Mouse (Mus musculus): ENCODE data around the gene Tagln2. TPM values are rescaled to one million over a fixed set of nuclear protein-coding genes. Genes with fewer than 3 reads are reported as not detected.
A peak's percentile ranks its signal among the peaks of the same experiment; 100 is the strongest.

The Tagln2 gene
- polyA plus RNA-seq, 1 experiment from 2014 or later: 104 TPM

- 6% methylated on average over 8 of the region's 8 CpGs for WGBS (ENCODE audit: insufficient replicate concordance)
- no peak for TF ChIP-seq EP300 (IDR thresholded peaks at IDR 0.05; ENCODE audit: low read depth)
- no peak for TF ChIP-seq CTCF (IDR thresholded peaks at IDR 0.05; ENCODE audit: low read depth)
- Histone ChIP-seq H3K27me3 (ENCODE audit: insufficient read depth, low read length) (0 out of 2 replicates have a peak, but pooled peaks cover 4% of the 10 kb centered on the region), H3K36me3 (replicated peaks; ENCODE audit: insufficient read depth, low read length) (no peaks in the 10 kb centered on the region), H3K4me1 (ENCODE audit: insufficient read depth) (0 out of 2 replicates have a peak, but pooled peaks cover 3% of the 10 kb centered on the region), H3K4me2 (ENCODE audit: low read depth, low read length) (peak overlapping the region; percentile 47), H3K9me3 (ENCODE audit: low read length) (no peaks in the 10 kb centered on the region), H3K9ac (replicated peaks) (peak overlapping the region; percentile 46; the same call in 1 of the 2 replicates), H3K27ac (ENCODE audit: low read depth) (peak overlapping the region; percentile 29; the same call in 1 of the 2 replicates), H3K4me3 (ENCODE audit: low read depth, low read length) (peak overlapping the region; percentile 44)
- DNase-seq (no peak), ATAC-seq (no peak)
Measured at GRCm38 (mm10) chr1:172549717-172550116, 49.9 kb downstream of the Tagln2 start.

GRCm38 (mm10) chr1:172550551-172550951 lies 50.7 kb downstream of the Tagln2 start:
- DNase-seq (peak; percentile 47), ATAC-seq (peak; percentile 59)
- Histone ChIP-seq H3K27me3 (ENCODE audit: insufficient read depth, low read length) (0 out of 2 replicates have a peak, but pooled peaks cover 4% of the 10 kb centered on the region), H3K27ac (ENCODE audit: low read depth) (peak overlapping the region; percentile 49; the same call in 1 of the 2 replicates), H3K9ac (replicated peaks) (peak overlapping the region; percentile 46; the same call in 1 of the 2 replicates), H3K36me3 (replicated peaks; ENCODE audit: insufficient read depth, low read length) (no peaks in the 10 kb centered on the region), H3K4me2 (ENCODE audit: low read depth, low read length) (peak overlapping the region; percentile 47), H3K4me3 (ENCODE audit: low read depth, low read length) (peak overlapping the region; percentile 44), H3K4me1 (ENCODE audit: insufficient read depth) (0 out of 2 replicates have a peak, but pooled peaks cover 3% of the 10 kb centered on the region), H3K9me3 (ENCODE audit: low read length) (no peaks in the 10 kb centered on the region)
- WGBS (ENCODE audit: insufficient replicate concordance): under 1% methylated on average over 8 of the region's 8 CpGs
- TF ChIP-seq EP300 (IDR thresholded peaks at IDR 0.05; ENCODE audit: low read depth) (no peak), CTCF (IDR thresholded peaks at IDR 0.05; ENCODE audit: low read depth) (no peak)

GRCm38 (mm10) chr1:172551009-172551408 lies 51.2 kb downstream of the Tagln2 start:
- H3K27me3 ChIP-seq (ENCODE audit: insufficient read depth, low read length): 0 out of 2 replicates have a peak, but pooled peaks cover 4% of the 10 kb centered on the region

GRCm38 (mm10) chr1:172552623-172553022 lies 52.8 kb downstream of the Tagln2 start:
- Histone ChIP-seq H3K9ac (replicated peaks) (no peak overlapping the region), H3K4me1 (ENCODE audit: insufficient read depth) (0 out of 2 replicates have a peak, but pooled peaks cover 3% of the 10 kb centered on the region), H3K36me3 (replicated peaks; ENCODE audit: insufficient read depth, low read length) (no peaks in the 10 kb centered on the region), H3K27ac (ENCODE audit: low read depth) (no peak overlapping the region), H3K9me3 (ENCODE audit: low read length) (no peaks in the 10 kb centered on the region), H3K4me2 (ENCODE audit: low read depth, low read length) (no peak overlapping the region), H3K27me3 (ENCODE audit: insufficient read depth, low read length) (0 out of 2 replicates have a peak, but pooled peaks cover 7% of the 10 kb centered on the region), H3K4me3 (ENCODE audit: low read depth, low read length) (no peak overlapping the region)
- DNase-seq: no peak
- TF ChIP-seq EP300 (IDR thresholded peaks at IDR 0.05; ENCODE audit: low read depth): no peak
- TF ChIP-seq CTCF (IDR thresholded peaks at IDR 0.05; ENCODE audit: low read depth): no peak
- no peak for ATAC-seq
- WGBS (ENCODE audit: insufficient replicate concordance): 48% methylated on average over 1 of the region's 1 CpGs

More at GRCm38 (mm10) chr1:172551009-172551408, 51.2 kb downstream of the Tagln2 start:
- Histone ChIP-seq H3K27ac (ENCODE audit: low read depth) (no peak overlapping the region), H3K4me1 (ENCODE audit: insufficient read depth) (0 out of 2 replicates have a peak, but pooled peaks cover 3% of the 10 kb centered on the region), H3K4me2 (ENCODE audit: low read depth, low read length) (0 out of 2 replicates have a peak overlapping the region, but pooled peaks have one; percentile 47), H3K36me3 (replicated peaks; ENCODE audit: insufficient read depth, low read length) (no peaks in the 10 kb centered on the region), H3K4me3 (ENCODE audit: low read depth, low read length) (no peak overlapping the region), H3K9ac (replicated peaks) (no peak overlapping the region), H3K9me3 (ENCODE audit: low read length) (no peaks in the 10 kb centered on the region)
- no peak for TF ChIP-seq CTCF (IDR thresholded peaks at IDR 0.05; ENCODE audit: low read depth)
- no peak for TF ChIP-seq EP300 (IDR thresholded peaks at IDR 0.05; ENCODE audit: low read depth)
- DNase-seq: no peak
- no peak for ATAC-seq
- 51% methylated on average over 7 of the region's 7 CpGs for WGBS (ENCODE audit: insufficient replicate concordance)

- WGBS (ENCODE audit: insufficient replicate concordance): 68% methylated on average over 9 of the region's 11 CpGs
Measured at GRCm38 (mm10) chr1:172555638-172556037, 55.8 kb downstream of the Tagln2 start, which contains the start of gene Vsig8. Gene Vsig8 (plus strand): TSS chr1:172555938.

More at GRCm38 (mm10) chr1:172555638-172556037, 55.8 kb downstream of the Tagln2 start, which contains the start of gene Vsig8:
- H3K4me3 ChIP-seq (ENCODE audit: low read depth, low read length): no peak within 1 kb of the TSS
- H3K4me2 ChIP-seq (ENCODE audit: low read depth, low read length): no peak within 1 kb of the TSS
- H3K27me3 ChIP-seq (ENCODE audit: insufficient read depth, low read length): peaks cover 11% of the 10 kb centered on the region; the same call in 1 of the 2 replicates
- 0 out of 2 replicates have a peak, but pooled peaks cover 3% of the 10 kb centered on the region for H3K4me1 ChIP-seq (ENCODE audit: insufficient read depth)
- no peak for TF ChIP-seq EP300 (IDR thresholded peaks at IDR 0.05; ENCODE audit: low read depth)
- TF ChIP-seq CTCF (IDR thresholded peaks at IDR 0.05; ENCODE audit: low read depth): no peak
- H3K36me3 ChIP-seq (replicated peaks; ENCODE audit: insufficient read depth, low read length): no peaks in the 10 kb centered on the region
- no peaks in the 10 kb centered on the region for H3K9me3 ChIP-seq (ENCODE audit: low read length)
- H3K27ac ChIP-seq (ENCODE audit: low read depth): no peak within 1 kb of the TSS
- ATAC-seq: no peak
- DNase-seq: no peak
- no peak within 1 kb of the TSS for H3K9ac ChIP-seq (replicated peaks)

Other genes starting within 250 kb of the Tagln2 start
- gene Atp1a4, start 241.6 kb upstream of the Tagln2 start, polyA plus RNA-seq (2015; fragmentation: Nextera tagmentation; extraction: Ambion mirVana): 0.04 and 0.08 TPM in 2 replicates
- 12.8 and 13.1 TPM in 2 replicates for gene Igsf8, start 238.4 kb upstream of the Tagln2 start, polyA plus RNA-seq (2015; fragmentation: Nextera tagmentation; extraction: Ambion mirVana)
- gene Atp1a2, start 202.0 kb upstream of the Tagln2 start, polyA plus RNA-seq (2015; fragmentation: Nextera tagmentation; extraction: Ambion mirVana): 0.29 and 1.4 TPM in 2 replicates
- gene Kcnj9, start 170.7 kb upstream of the Tagln2 start, polyA plus RNA-seq (2015; fragmentation: Nextera tagmentation; extraction: Ambion mirVana): 0.07 TPM in 2 replicates
- gene Kcnj10, start 158.8 kb upstream of the Tagln2 start, polyA plus RNA-seq (2015; fragmentation: Nextera tagmentation; extraction: Ambion mirVana): 0.17 and 0.19 TPM in 2 replicates
- gene Pigm, start 123.5 kb upstream of the Tagln2 start, polyA plus RNA-seq (2015; fragmentation: Nextera tagmentation; extraction: Ambion mirVana): 1.8 TPM in 2 replicates
- 1.1 and 1.5 TPM in 2 replicates for gene Slamf9, start 24.7 kb upstream of the Tagln2 start, polyA plus RNA-seq (2015; fragmentation: Nextera tagmentation; extraction: Ambion mirVana)
- 0.32 and 0.73 TPM in 2 replicates for gene Igsf9, start 18.3 kb upstream of the Tagln2 start, polyA plus RNA-seq (2015; fragmentation: Nextera tagmentation; extraction: Ambion mirVana)
- gene Cfap45, start 20.8 kb downstream of the Tagln2 start, polyA plus RNA-seq (2015; fragmentation: Nextera tagmentation; extraction: Ambion mirVana): 0.32 and 0.37 TPM in 2 replicates
- gene Vsig8, start 55.9 kb downstream of the Tagln2 start, polyA plus RNA-seq (2015; fragmentation: Nextera tagmentation; extraction: Ambion mirVana): not detected in 2 replicates
- gene Slamf8, start 90.5 kb downstream of the Tagln2 start, polyA plus RNA-seq (2015; fragmentation: Nextera tagmentation; extraction: Ambion mirVana): 0.31 TPM in 2 replicates
- 0.12 and 0.31 TPM in 2 replicates for gene Fcrl6, start 102.5 kb downstream of the Tagln2 start, polyA plus RNA-seq (2015; fragmentation: Nextera tagmentation; extraction: Ambion mirVana)
- 12.1 and 13.0 TPM in 2 replicates for gene Dusp23, start 132.9 kb downstream of the Tagln2 start, polyA plus RNA-seq (2015; fragmentation: Nextera tagmentation; extraction: Ambion mirVana)
- gene Crp, start 198.0 kb downstream of the Tagln2 start, polyA plus RNA-seq (2015; fragmentation: Nextera tagmentation; extraction: Ambion mirVana): 340 and 343 TPM in 2 replicates